Mouse (Mus musculus) neural tube, embryonic 13.5 days (tissue): ENCODE data around the gene Mettl17. TPM values are rescaled to one million over a fixed set of nuclear protein-coding genes. Genes with fewer than 3 reads are reported as not detected.

ENCODE experiments used
- ATAC-seq: fragments of 200-750 bp; cut with Nextera tagmentation; 2 replicates; pipeline ENCODE4 v1.8.0; 2017; ENCODE audit warnings: low read depth, mild to moderate bottlenecking, moderate TSS enrichment, moderate library complexity
- H3K27ac ChIP-seq: fragments of 300-500 bp; sonication (generic); replicated peaks from 2 replicates; pipeline ENCODE4 v1.5.1; 2015; ENCODE audit warnings: moderate library complexity, mild to moderate bottlenecking, inconsistent platforms
- H3K27me3 ChIP-seq: fragments of 300-500 bp; sonication (generic); 2 replicates; pipeline ENCODE4 v1.6.1; 2015; ENCODE audit warnings: mild to moderate bottlenecking, inconsistent platforms
- H3K36me3 ChIP-seq: fragments of 300-500 bp; sonication (generic); 2 replicates; pipeline ENCODE4 v1.6.1; 2015; ENCODE audit warnings: mild to moderate bottlenecking, inconsistent platforms
- H3K4me1 ChIP-seq: fragments of 300-500 bp; sonication (generic); replicated peaks from 2 replicates; pipeline ENCODE4 v1.6.1; 2015; ENCODE audit warnings: inconsistent platforms
- H3K4me2 ChIP-seq: fragments of 300-500 bp; sonication (generic); 2 replicates; pipeline ENCODE4 v1.6.1; 2015; ENCODE audit warnings: inconsistent platforms, mild to moderate bottlenecking, moderate library complexity
- H3K4me3 ChIP-seq: fragments of 300-500 bp; sonication (generic); 2 replicates; pipeline ENCODE4 v1.5.1; 2015; ENCODE audit warnings: mild to moderate bottlenecking, inconsistent platforms
- H3K9ac ChIP-seq: fragments of 300-500 bp; sonication (generic); 2 replicates; pipeline ENCODE4 v1.6.1; 2015; ENCODE audit warnings: moderate library complexity, mild to moderate bottlenecking, inconsistent platforms
- H3K9me3 ChIP-seq: fragments of 300-500 bp; sonication (generic); 2 replicates; pipeline ENCODE4 v1.6.1; 2016; ENCODE audit warnings: inconsistent platforms
- WGBS: fragments of 180-500 bp; shearing (Covaris S2); methylation state at CpG from one replicate; pipeline ENCODE4 v1.1.7; 2015; 5-methylcytosine and 5-hydroxymethylcytosine counted together
- polyA plus RNA-seq: library from polyadenylated mRNA; unstranded; fragments of >200 nt; fragmentation: Nextera tagmentation; extraction: Ambion mirVana; gene quantifications from 2 replicates; pipeline ENCODE4 v1.2.1, GENCODE M21; 2015

Mettl17 gene
- polyA plus RNA-seq, 1 experiment from 2014 or later, result 78.4 TPM

GRCm38 (mm10) chr14:51883527-51884030 lies 1.1 kb upstream of the Mettl17 start:
- Histone ChIP-seq H3K27me3 (no peaks in the 10 kb centered on the region), H3K9me3 (no peaks in the 10 kb centered on the region), H3K4me2 (peak overlapping the region; percentile 90), H3K9ac (peak overlapping the region; percentile 56; the same call in 1 of the 2 replicates), H3K4me1 (peaks cover 17% of the 10 kb centered on the region), H3K36me3 (peaks cover 21% of the 10 kb centered on the region), H3K27ac (peak overlapping the region; percentile 85), H3K4me3 (peak overlapping the region; percentile 84)
- ATAC-seq, result peak; percentile 51
- WGBS, result 2% methylated on average over 4 of the region's 4 CpGs

GRCm38 (mm10) chr14:51884031-51884544 lies 554 bp upstream of the Mettl17 start:
- H3K27me3 ChIP-seq, result no peaks in the 10 kb centered on the region
- WGBS, result 2% methylated on average over 14 of the region's 14 CpGs
- H3K4me1 ChIP-seq, result peaks cover 17% of the 10 kb centered on the region
- H3K4me3 ChIP-seq, result peak overlapping the region; percentile 84
- peak overlapping the region; percentile 56 for H3K9ac ChIP-seq
- H3K36me3 ChIP-seq, result peaks cover 26% of the 10 kb centered on the region
- ATAC-seq, result peak; percentile 51
- H3K9me3 ChIP-seq, result no peaks in the 10 kb centered on the region
- H3K4me2 ChIP-seq, result peak overlapping the region; percentile 90
- H3K27ac ChIP-seq, result peak overlapping the region; percentile 85

GRCm38 (mm10) chr14:51886051-51886450 lies 1.4 kb downstream of the Mettl17 start:
- H3K27me3 ChIP-seq, result no peaks in the 10 kb centered on the region
- 51% methylated on average over 6 of the region's 6 CpGs for WGBS
- ATAC-seq, result no peak
- H3K36me3 ChIP-seq, result peaks cover 46% of the 10 kb centered on the region
- H3K4me2 ChIP-seq, result peak overlapping the region; percentile 90
- no peaks in the 10 kb centered on the region for H3K9me3 ChIP-seq
- H3K4me1 ChIP-seq, result peaks cover 17% of the 10 kb centered on the region
- H3K9ac ChIP-seq, result peak overlapping the region; percentile 88
- H3K4me3 ChIP-seq, result peak overlapping the region; percentile 84
- H3K27ac ChIP-seq, result no peak overlapping the region

GRCm38 (mm10) chr14:51889833-51890232 lies 5.2 kb downstream of the Mettl17 start:
- no peak overlapping the region for H3K4me2 ChIP-seq
- H3K9ac ChIP-seq, result no peak overlapping the region
- no peak for ATAC-seq
- no peak overlapping the region for H3K4me3 ChIP-seq
- no peak overlapping the region for H3K27ac ChIP-seq
- peaks cover 17% of the 10 kb centered on the region for H3K4me1 ChIP-seq
- peaks cover 79% of the 10 kb centered on the region for H3K36me3 ChIP-seq
- H3K9me3 ChIP-seq, result no peaks in the 10 kb centered on the region
- 88% methylated on average over 6 of the region's 6 CpGs for WGBS
- no peaks in the 10 kb centered on the region for H3K27me3 ChIP-seq

GRCm38 (mm10) chr14:51892191-51892939 lies 7.7 kb downstream of the Mettl17 start, which contains the start of gene Slc39a2:
Gene Slc39a2 (plus strand): TSS chr14:51892889.
- Histone ChIP-seq H3K9ac (no peak within 1 kb of the TSS), H3K27ac (no peak within 1 kb of the TSS), H3K9me3 (no peaks in the 10 kb centered on the region), H3K36me3 (peaks cover 88% of the 10 kb centered on the region), H3K4me2 (no peak within 1 kb of the TSS), H3K27me3 (no peaks in the 10 kb centered on the region), H3K4me1 (no peaks in the 10 kb centered on the region), H3K4me3 (no peak within 1 kb of the TSS)
- 92% methylated on average over 9 of the region's 9 CpGs for WGBS
- no peak for ATAC-seq

GRCm38 (mm10) chr14:51893094-51893794 lies 8.6 kb downstream of the Mettl17 start:
- H3K4me1 ChIP-seq, result no peaks in the 10 kb centered on the region
- no peak overlapping the region for H3K9ac ChIP-seq
- H3K4me3 ChIP-seq, result no peak overlapping the region
- H3K27ac ChIP-seq, result no peak overlapping the region
- H3K9me3 ChIP-seq, result no peaks in the 10 kb centered on the region
- no peak overlapping the region for H3K4me2 ChIP-seq
- no peak for ATAC-seq
- WGBS, result 39% methylated on average over 10 of the region's 10 CpGs
- peaks cover 79% of the 10 kb centered on the region for H3K36me3 ChIP-seq
- no peaks in the 10 kb centered on the region for H3K27me3 ChIP-seq

- Histone ChIP-seq H3K4me2 (no peak overlapping the region), H3K27me3 (no peaks in the 10 kb centered on the region), H3K36me3 (peaks cover 74% of the 10 kb centered on the region), H3K9ac (no peak overlapping the region), H3K4me3 (no peak overlapping the region), H3K9me3 (no peaks in the 10 kb centered on the region), H3K27ac (no peak overlapping the region), H3K4me1 (no peaks in the 10 kb centered on the region)
- no peak for ATAC-seq
- 77% methylated on average over 3 of the region's 3 CpGs for WGBS
These were observed 9.2 kb downstream of the Mettl17 start for GRCm38 (mm10) chr14:51893809-51894208.

GRCm38 (mm10) chr14:51895071-51895470 lies 10.4 kb downstream of the Mettl17 start:
- no peaks in the 10 kb centered on the region for H3K4me1 ChIP-seq
- H3K4me3 ChIP-seq, result no peak overlapping the region
- H3K27ac ChIP-seq, result no peak overlapping the region
- no peak for ATAC-seq
- 82% methylated on average over 14 of the region's 14 CpGs for WGBS
- H3K36me3 ChIP-seq, result peaks cover 61% of the 10 kb centered on the region
- no peak overlapping the region for H3K4me2 ChIP-seq
- no peaks in the 10 kb centered on the region for H3K27me3 ChIP-seq
- no peaks in the 10 kb centered on the region for H3K9me3 ChIP-seq
- no peak overlapping the region for H3K9ac ChIP-seq

- Histone ChIP-seq H3K36me3 (peaks cover 51% of the 10 kb centered on the region), H3K27ac (no peak overlapping the region), H3K4me2 (no peak overlapping the region), H3K4me1 (no peaks in the 10 kb centered on the region), H3K27me3 (no peaks in the 10 kb centered on the region), H3K9me3 (no peaks in the 10 kb centered on the region), H3K4me3 (no peak overlapping the region), H3K9ac (no peak overlapping the region)
- WGBS, result 91% methylated on average over 6 of the region's 6 CpGs
- ATAC-seq, result no peak
These were observed 11.4 kb downstream of the Mettl17 start for GRCm38 (mm10) chr14:51896019-51896418.

GRCm38 (mm10) chr14:51896539-51897170 lies 12.0 kb downstream of the Mettl17 start:
- Histone ChIP-seq H3K36me3 (peaks cover 45% of the 10 kb centered on the region), H3K4me2 (no peak overlapping the region), H3K27ac (no peak overlapping the region), H3K9me3 (no peaks in the 10 kb centered on the region), H3K4me3 (no peak overlapping the region), H3K27me3 (no peaks in the 10 kb centered on the region), H3K4me1 (no peaks in the 10 kb centered on the region), H3K9ac (no peak overlapping the region)
- WGBS, result 81% methylated on average over 8 of the region's 8 CpGs
- no peak for ATAC-seq

- no peaks in the 10 kb centered on the region for H3K27me3 ChIP-seq
- H3K9ac ChIP-seq, result no peak overlapping the region
- H3K36me3 ChIP-seq, result peaks cover 23% of the 10 kb centered on the region
- H3K4me2 ChIP-seq, result no peak overlapping the region
- H3K9me3 ChIP-seq, result no peaks in the 10 kb centered on the region
- no peaks in the 10 kb centered on the region for H3K4me1 ChIP-seq
- 97% methylated on average over 1 of the region's 1 CpGs for WGBS
- no peak for ATAC-seq
- H3K27ac ChIP-seq, result no peak overlapping the region
- no peak overlapping the region for H3K4me3 ChIP-seq
These were observed 14.7 kb downstream of the Mettl17 start for GRCm38 (mm10) chr14:51899351-51899750.
